Mouse (Mus musculus) ovary, adult 18-20 months (tissue): ENCODE measurements around the gene Mboat2.

ENCODE experiments used
- DNase-seq: peaks from one replicate; pipeline ENCODE4 v3.0.0; 2022; ENCODE audit warnings: low spot score, mixed read lengths

Gene Mboat2

DNA sequence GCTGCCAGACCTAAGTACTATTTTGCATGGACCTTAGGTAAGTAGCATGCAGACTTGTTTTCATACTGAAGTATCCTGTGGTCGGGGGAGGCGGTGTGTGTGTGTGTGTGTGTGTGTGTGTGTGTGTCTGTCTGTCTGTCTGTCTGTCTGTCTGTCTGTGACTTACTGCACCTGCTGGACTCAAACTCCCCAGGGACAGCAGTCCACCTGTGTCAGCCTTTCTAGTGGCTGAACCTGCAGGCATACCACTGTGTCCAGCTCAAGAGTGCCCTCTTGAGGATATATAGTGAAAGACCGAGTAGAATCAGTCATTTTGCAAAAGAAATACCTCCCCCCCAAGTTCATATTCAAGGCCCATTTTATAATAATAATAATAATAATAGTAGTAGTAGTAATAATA is 117.7 kb downstream of the Mboat2 start:
- no peak for DNase-seq

DNA sequence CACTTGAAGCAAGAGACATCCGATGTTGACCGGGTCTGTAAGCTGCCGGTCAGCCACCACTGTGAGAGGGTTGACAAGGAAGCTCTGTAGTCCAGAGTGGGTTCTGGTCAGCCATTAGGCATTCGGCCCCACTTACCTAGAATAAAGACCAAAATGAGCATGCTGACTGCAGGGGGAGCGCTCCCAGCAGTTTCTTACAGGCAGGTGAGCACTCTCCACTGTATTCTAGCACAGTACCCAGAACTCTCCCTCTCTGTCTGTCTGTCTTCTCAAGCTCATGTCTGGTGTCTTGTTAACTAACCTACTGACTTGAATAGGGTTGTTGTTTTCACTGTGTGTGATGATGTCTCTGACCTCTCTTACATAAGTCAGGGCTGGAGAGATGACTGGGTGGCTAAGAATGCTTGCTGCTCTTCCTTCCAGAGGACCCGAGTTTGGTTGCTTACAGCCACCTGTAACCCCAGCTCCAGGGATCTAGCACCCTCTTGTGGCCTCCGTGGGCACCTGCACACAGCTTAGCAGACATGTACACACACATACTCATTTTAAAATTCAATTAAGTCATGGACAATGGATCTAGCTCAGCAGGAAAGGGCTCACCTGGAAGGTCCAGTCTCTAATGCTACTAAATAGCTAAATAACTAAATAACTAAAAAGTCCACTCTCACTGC is 119.8 kb downstream of the Mboat2 start:
- DNase-seq: no peak

DNA sequence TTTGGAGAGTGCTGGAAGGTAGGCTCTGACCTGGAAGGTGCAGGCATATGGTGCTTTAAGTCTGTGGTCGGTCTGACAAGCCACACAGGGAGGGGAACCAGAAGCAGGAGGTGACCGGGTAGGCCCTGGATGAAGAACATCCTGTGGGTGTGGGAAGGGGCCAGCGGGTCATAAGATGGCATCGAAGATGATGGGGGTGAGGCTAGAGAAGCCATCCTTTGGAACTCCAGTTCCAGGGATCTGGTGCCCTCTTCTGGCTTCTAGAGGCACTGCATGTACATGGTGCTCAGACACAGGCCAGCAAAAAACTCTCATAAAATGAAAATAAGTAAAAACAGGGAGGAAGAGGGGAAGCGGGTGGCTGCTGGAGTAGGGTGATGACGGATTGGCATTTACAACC is 121.5 kb downstream of the Mboat2 start:
- DNase-seq: no peak

DNA sequence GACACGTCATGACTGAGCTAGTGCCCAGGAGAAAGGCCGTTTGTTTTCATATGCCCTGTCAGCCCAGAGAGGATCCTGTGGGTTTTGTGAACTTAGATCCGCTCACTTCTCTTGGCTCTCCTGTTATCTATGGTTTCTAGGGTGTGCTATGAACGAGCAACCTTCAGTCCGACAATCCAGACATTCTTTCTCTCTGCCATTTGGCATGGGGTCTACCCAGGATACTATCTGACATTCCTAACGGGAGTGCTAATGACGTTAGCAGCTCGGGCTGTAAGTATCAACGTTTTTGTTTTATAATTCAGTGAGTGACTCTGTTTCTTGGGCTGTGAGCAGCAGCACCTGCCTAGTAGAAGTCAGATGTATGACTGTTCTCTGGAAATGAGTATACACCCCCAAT is 124.5 kb downstream of the Mboat2 start:
- DNase-seq: no peak

DNA sequence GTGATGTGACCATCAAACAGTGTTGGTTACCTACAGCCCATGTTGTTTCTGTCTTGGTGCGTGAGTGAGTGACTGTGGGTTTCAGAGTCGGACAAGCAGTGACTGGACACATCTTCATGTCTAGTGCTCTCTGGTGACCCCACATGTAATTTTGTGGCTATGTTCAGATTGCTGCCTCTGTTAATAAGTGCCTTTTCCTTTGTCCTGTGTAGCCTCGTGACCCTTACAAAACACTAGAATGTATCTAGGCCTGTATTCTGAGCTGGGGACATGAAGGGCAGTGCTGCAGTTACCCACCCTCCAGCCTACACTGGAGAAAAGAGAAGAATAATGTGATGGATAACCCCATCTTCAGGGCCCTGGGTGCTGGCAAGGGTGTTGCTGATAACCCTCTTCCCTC is 127.8 kb downstream of the Mboat2 start:
- no peak for DNase-seq

DNA sequence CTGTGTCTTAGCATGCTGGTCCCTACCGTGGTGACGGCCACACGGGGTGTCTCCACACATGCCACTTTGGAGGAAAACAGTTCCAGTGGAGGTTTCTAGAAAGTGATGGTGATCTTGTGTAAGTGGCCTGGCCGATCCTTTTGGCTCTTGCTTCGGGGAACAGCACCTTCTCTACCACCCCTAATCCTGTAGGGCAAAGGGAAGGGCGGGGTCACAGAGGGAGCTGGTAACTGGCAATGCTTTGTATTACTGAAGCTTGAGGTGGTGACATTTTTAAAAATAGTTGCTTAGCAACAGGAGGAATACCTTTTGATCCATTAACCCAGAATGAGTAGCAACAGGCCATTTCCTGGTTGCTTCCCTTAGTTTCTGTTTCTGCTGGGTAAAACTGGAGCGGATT is 131.1 kb downstream of the Mboat2 start:
- DNase-seq: no peak

DNA sequence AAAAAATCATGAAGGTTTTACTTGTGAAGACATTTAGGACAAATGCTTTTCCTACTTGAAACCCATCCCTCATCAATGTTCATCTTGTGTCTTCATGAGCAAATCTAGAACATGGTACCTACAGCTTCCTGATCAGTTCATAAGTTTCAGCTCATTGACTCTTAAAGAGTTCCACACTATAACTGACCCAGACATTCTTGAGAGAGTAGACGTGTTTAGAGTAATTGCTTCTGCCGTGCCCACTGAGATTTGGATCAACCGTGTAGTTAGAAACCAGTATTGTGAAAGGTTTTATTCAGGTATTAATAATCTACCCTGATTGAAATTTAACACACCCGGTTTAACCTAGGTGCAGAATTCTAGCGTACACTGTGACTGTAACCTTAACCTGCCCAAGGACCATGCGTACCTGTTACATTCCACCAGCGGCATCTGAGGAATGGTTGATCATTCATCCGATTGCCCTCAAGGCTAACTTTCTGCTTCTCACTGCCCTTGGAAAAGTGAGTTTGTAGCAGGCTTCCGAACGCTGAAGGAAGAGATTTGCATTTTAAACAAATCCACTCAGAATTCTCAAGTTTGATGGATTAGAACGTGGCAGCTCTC is 131.8 kb downstream of the Mboat2 start:
- no peak for DNase-seq

DNA sequence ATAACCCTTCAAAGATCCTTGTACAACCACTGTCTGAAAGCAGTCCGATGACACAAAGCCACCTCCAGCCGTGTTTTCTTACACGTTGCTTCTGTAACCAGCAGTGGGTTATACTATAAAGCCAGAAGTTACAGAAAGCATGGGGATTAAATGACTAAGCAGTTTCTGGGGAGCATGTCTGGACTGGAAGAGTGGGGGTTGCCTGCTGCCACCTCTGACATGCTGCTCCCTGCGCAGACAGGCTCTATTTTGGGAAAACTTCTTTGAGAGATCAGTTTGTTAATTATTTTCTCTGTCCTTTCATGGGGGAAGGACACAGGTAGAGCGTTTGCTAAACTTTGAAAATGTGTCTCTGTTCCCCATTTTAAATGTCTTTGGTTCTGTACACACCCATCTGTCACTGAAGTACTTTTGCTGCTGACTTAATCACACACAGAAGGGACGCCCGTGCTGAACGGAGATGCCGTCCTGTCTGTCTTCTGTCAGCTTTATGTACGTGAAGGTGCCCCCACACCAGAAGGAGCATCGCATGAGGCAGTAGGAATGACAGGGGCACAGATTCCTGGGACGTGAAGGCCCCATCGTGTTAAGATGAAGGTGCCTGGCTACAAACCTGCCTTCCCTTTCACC is 132.8 kb downstream of the Mboat2 start:
- DNase-seq: no peak

DNA sequence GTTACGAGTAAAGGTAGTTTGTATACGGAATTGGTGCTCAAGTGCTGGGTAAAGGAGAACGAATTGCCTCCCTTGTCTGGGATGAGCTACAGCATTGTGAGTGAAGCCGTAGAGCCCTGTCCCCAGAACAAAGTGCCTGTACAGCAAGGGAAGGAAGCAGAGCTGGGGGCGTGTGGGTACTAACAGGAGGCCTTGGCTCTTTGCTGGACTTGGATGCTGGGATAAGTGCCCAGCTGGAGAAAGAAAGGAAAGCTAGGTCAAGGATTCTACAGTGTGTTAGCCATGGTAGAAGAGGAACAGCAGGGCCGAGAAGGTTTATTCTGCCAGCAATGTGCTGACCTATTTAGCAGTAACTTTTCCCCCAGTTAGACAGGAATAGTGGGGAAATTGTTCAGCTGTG is 134.7 kb downstream of the Mboat2 start:
- peak; percentile 41 for DNase-seq

DNA sequence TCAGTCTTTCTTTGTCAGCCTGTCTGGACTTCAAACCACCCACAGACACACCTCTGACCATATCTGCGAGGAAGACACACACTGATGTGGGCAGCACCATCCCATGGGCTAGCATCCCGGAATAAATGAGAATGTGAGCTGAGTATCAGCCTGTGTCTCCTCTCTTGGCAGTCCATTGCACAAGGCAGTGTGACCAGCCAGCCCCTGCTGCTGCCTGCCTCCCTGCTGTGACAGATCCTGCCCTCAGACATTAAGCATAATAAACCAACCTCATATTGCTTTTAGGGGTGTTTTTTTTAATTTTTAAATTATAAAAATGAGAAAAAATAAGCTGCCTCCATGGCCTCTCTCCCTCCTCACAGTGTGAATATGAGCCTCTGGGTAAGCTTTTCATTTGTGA is 135.4 kb downstream of the Mboat2 start:
- DNase-seq: no peak

DNA sequence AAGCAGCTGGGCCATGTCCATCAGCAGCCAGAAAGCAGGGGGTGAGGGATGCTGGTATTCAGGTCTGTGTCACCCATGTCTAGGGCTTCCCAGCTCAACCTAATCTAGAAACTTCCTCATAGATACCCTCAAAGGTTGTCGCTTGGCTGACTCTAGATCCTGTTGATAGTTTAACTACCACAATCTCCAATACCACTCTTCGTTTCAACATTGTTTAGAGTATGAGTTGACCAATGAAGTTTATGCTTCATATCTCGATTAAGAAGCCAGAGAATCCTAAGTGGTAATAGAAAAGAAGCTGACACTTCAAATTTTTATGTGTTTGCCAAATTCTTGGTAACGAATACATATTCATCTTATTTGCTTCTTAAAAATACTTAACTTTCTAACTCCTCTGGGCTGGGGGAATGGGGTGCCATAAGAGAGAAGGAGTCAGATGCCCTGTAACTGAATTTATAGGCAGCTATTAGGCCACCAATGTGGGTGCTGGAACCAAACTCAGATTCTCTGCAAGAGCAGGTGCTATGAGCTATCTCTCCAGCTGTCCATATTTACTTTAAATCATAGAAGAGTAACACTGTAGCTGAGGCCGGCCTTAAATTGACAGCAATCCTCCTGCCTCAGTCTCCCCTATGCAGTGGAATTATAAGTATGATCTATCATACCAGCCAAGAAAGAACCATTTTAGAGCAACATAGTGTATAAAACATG is 141.0 kb downstream of the Mboat2 start:
- DNase-seq: no peak

DNA sequence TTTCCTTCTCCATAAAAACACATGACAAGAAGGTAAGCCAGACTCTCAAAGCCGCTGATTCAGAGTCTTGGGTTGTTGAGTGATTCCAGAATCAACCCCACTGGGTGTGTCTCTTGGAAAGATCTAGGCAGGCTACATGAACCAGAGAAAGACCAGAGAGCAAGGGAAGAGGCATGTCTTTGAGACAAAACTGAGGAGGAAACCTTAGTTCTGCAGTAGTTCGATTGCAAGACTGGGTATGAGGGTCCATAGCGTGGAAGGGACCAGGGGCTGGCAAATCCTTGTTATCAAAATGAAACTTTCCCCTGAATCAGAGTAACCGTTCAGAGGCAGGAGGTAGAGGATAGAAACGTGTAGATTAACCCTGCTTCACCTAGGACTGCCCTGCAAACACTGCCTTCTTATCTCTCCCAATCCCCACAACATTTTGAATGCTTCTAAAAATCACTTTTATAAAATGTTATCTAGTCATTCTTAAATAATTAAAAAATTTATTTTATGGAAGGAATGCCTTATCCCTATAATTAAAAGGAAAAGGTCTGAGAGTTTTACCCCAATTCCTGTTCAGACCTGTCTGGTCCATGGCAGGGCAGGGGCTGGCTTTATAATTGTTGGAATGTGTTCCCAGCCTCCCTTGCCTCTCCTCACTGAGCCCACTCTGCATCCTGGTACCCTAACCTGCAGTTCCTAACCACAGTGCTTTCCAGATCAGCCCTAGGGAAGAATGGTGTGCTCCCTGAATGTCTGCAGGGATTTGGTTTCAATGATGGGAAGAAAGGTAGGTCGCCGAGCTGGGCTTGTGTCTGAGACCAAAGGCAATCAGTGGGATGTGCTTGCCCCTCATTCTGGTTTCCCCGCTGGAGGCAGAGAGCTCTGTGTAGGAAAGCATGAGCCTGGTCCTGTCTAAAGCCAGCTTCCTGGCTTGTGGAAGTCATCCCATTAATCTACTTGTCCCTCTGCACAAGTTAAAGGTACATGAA is 142.0 kb downstream of the Mboat2 start:
- DNase-seq: no peak

DNA sequence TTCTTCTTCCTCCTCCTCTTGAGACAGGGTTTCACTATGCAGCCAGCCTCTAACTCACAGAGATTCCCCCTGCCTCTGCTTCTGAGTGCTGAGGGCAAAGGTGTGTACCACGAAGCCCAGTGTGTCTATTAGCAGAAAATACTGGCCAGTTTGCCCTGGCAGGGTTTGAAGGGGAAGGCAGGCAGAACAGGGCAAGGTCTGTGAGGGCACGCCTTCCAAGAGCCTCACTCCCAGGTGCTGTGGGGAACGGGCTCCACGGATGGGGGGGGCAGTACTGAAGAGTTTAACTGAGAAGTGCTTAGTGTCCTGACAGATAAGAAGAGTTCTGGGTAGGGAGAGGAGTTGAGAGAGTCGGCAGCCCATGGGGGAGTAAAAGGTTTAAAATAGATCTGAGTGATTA is 142.9 kb downstream of the Mboat2 start:
- DNase-seq: no peak

DNA sequence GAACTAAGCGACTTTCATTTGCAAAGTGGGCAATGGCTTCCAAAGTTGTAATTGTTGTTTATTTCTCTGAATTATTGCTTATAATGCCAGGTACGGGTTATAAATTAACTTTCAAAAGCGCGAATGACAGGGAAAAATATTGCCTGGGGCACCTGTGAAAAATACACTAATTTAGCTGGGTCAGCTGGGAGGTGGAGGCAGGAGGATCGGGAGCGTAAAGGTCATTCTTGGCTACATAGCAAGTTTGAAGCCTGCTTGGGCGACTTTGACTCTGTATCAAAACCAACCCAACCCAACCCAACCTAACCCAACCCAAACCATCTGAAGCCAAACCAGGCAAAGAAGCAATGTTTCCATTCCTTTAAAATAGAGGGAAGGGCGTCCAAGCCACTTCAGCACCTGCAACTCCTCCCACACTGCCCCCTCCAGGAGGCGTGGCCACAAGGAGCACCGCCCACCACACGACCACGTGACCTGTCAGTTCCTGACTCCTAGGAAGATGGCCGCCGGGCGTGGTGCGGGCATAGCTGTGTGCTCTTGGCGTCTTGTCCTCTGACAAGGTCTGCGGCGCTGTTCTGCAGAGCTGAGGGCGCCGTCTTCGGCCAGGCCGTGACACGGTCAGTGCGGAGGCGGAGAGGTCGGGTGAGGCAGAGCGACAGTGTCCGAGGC is 143.9 kb downstream of the Mboat2 start, which contains the start of gene Kidins220:
Gene Kidins220 (plus strand): TSS at position 480 of the 669 bp plus-strand sequence.
- DNase-seq: peak; percentile 83

DNA sequence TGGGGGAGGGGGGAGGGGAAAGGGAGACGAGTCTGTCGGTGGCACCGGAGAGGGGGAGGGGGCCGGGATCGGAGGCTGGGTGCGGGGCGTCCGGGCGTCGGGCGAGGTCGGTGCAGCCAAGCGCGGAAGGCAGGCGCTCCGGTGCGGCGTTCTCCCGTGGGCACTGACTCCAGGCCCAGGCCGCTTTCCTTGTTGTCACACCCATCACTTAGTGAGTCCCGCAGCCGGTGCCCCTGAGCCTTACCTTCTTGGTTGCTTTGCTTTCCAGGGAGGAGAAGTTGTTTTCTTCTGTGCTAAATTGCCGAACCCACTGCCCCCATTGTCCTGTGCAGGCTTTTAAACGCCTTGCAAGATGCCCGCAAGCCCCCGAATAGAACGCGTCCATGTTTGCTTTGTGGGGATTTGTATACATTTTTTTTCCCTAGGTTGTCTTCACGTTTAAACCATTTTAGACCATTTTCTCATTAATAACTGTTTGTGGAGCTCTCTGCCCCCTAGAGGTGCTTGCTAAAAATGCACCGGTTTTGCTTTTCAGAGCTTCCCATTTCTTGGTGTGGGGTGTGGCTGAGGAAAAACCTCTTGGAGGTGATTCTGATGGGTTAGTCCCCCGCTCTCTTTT is 144.5 kb downstream of the Mboat2 start:
- DNase-seq: peak; percentile 32

DNA sequence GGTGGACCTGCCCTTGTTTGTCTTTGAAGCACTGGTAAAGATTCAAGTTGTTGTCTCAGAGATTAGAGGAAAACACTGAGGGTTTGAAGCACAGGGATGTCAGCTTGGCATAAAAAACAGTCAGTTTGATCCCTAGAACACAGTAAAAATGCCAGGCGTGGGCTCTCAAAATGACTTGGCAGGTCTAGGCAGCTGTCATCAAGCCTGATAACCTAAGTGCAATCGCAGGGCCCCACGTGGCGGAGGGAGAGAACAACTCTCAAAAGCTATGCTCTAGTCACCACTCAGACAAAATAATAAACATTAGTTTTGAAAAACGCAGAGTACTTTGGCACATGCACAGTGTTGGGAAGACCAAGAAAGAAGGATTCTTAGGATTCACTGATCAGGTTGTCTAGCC is 154.5 kb downstream of the Mboat2 start:
- no peak for DNase-seq

DNA sequence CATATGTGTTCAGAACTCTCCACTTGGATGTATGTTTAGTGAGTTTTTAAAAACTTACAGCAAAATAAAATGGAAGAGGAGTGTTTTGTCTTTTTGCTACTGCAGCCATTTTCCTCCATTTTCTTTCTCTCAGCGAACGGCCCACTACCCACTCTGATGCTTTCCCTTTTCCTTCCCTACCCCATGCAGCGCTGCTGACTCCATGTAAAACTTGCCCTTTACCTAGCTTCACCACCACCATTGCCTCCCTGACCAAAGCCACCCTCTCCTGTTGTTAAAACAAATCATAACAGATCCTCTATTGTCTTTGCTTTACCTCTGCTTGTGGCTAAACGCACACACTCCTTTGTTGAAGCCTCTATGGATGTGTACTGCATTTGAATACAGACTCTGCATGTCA is 164.7 kb downstream of the Mboat2 start:
- no peak for DNase-seq

DNA sequence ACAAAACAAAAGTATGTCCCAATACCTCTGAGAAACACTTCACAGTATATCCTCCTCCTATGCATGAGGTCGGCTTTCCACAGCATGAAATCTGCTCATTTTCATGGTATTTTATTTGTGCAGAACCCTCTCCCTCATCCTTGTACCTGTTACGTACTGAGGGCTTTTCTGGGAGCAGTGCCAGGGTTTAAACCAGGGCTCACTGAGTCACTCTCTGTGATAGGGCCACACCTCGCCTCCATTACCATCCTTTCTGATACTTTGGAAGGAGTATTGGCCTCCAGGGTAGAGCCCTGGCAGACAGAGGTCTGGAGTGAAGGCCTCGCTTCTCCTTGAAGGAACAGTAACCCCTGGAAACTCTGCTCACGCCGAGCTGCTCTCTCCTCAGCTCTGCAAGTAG is 174.7 kb downstream of the Mboat2 start:
- no peak for DNase-seq

DNA sequence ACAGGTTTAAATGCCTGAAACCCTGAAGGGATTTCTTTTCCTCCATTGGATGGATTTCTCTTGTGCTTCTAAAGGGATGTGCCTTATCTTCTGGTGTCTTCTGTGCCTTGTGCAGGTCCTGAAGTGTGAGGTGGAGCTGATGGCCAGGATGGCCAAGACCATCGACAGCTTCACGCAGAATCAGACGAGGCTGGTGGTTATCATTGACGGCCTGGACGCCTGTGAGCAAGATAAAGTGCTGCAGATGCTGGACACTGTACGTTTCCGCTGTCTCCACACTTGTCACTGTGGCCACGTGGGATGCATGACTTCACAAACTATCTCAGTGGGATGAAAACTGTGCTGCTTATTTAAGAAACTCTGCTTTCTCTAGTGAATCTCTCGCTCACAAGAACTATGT is 179.3 kb downstream of the Mboat2 start:
- DNase-seq: no peak

DNA sequence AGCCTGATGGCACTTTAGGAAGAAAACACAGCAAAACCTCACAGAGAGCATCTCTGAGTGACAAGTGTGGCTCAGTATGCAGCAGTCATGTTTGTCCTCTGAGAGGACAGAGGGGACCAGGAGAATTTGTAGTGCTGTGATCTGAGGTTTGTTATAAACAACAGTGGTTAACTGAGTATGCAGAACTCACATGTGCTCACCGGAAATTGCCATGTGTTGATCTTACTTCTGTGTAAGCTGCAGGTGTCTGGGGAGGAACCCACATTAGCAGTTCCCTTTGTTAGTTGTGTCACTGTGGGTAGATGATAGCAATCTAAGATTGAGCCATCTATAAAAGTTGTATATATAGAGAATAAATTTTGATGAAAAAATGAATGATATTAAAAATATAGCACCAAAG is 179.7 kb downstream of the Mboat2 start:
- no peak for DNase-seq
